Mouse (Mus musculus): ENCODE measurements around the gene Tiam1. TPM values are rescaled to one million over a fixed set of nuclear protein-coding genes. Genes with fewer than 3 reads are reported as not detected.

Tiam1 gene
- polyA plus RNA-seq (2012; rRNA removed), result 3.4 and 4.1 TPM in 2 replicates

DNA sequence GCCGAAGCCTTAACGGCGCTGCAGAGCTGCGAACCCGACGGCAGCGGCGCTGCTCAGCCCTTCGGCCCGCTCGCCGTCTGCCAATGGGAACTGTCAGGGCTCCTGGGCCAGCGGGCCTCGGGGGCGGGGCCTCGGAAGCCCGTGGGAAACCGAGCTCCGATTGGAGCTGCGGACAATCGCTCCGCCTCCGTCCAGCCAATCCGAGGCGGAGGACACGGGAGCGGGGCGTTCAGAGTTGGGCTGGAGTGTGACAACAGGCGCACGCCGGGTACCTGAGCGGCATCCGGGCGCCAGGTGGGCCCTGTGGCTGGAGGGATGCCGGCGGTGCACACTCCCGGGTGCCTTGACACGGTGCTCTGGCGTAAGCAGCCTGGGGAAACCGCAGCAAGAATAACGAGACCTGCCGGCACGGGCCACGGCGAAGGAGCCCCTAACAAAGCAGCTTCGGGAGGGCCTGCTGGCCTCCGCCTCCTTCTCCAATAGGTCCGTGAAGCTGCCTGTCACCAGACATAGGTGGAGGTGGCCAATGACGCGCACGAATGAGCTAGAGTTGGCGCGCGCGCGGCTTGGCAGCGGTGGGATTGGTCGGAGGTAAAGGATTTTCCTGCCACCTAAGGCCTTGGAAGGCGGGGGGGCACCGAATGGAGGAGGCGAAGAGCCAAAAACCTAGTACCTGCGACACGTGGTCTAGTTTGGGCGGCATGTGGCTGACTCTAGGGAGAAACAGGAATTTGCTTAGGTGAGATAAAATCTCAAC is at the start of gene Tiam1:
Tiam1 (minus strand) TSS at position 10 of the 757 bp plus-strand sequence.

Other genes starting within 250 kb of the Tiam1 start
- gene Sod1, start 77.0 kb upstream of the Tiam1 start, polyA plus RNA-seq (2012; rRNA removed), result 486 and 665 TPM in 2 replicates
- gene Scaf4, start 140.7 kb upstream of the Tiam1 start, polyA plus RNA-seq (2012; rRNA removed), result 61.4 and 66.7 TPM in 2 replicates
- gene Hunk, start 242.2 kb upstream of the Tiam1 start, polyA plus RNA-seq (2012; rRNA removed), result 5.4 and 5.7 TPM in 2 replicates